Mouse (Mus musculus): Measurements from ENCODE around the gene Gmeb2.

DNA sequence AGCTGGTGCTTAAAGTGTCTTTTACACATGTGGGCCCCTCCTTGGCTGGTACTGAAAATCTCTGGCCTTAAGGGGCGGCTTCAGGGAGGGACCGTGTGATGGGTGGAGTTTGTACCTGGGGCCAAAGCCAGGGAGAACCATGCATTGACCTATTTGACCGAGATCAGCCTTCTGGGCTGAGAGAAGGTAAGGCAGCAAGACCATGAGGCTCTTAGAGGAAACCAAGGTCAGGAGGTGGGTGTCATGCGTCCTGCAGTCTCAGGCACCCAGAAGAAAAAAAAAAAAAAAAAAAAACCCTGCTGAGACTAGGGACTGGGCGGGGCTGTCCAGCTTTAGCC is 25.1 kb upstream of the Gmeb2 start:
- TF ChIP-seq CTCF (IDR thresholded peaks at IDR 0.05; ENCODE audit: control insufficient read depth, insufficient read depth, low read length) (no peak), POLR2A (IDR thresholded peaks at IDR 0.05; ENCODE audit: borderline replicate concordance, control insufficient read depth, low read depth, low read length) (no peak)
